Mouse (Mus musculus) E14TG2a.4 (cell line): ENCODE measurements around the gene Gm11985.

Source experiments
- H3K27me3 ChIP-seq: 2 replicates; pipeline ENCODE4 v1.6.1; 2014; ENCODE audit warnings: low read length, control low read depth; ENCODE audit not compliant: insufficient read depth
- H3K36me3 ChIP-seq: 2 replicates; pipeline ENCODE4 v1.6.1; 2014; ENCODE audit warnings: low read length, control low read depth; ENCODE audit not compliant: insufficient read depth
- H3K4me1 ChIP-seq: replicated peaks from 2 replicates; pipeline ENCODE4 v1.6.1; 2014; ENCODE audit warnings: low read depth, low read length, control low read depth
- H3K4me3 ChIP-seq: replicated peaks from 2 replicates; pipeline ENCODE4 v1.5.1; 2014; ENCODE audit warnings: mild to moderate bottlenecking, low read length
- H3K9me3 ChIP-seq: 2 replicates; pipeline ENCODE4 v1.6.1; 2014; ENCODE audit warnings: low read length, control low read depth
- CTCF ChIP-seq: conservative IDR thresholded peaks from 2 replicates; pipeline ENCODE4 v1.5.1; 2014; ENCODE audit warnings: low read length
- NANOG ChIP-seq: IDR thresholded peaks from 2 replicates; pipeline ENCODE4 v1.6.1; 2014; ENCODE audit warnings: borderline replicate concordance, low read length, mixed read lengths
- POU5F1 ChIP-seq: IDR thresholded peaks from 2 replicates; pipeline ENCODE4 v1.6.1; 2014; ENCODE audit warnings: low read length, borderline replicate concordance

The Gm11985 gene

DNA sequence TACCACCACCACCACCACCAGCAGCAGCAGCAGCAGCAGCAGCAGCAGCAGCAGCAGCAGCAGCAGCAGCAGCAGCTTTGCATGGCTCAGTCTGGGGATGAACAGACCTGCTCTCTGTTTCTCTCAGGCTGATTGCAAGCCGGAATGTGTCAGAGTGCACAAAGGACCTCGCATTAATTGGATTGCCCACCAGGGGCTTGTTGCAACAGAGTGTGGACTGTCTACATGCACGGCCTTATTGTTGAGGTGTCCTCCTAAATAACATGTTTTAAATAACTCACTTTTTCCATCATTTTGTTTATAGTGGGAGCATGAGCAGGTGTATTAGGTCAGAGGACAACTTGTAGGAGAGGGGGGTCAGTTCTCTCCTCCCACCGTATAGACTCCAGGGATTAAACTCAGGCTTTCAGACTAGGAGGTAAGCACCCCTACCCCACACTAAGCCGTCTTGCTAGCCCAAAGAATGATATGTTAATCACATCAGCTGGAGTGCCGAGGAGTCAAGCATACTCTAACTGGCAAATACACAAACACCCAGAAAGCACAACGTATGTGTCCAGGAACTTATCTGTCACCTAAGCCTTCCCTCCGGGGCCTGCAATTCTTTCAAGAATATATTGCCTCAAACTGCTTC lies 5.8 kb downstream of the Gm11985 start:
- H3K9me3 ChIP-seq, result peaks cover 4% of the 10 kb centered on the region; the same call in 1 of the 2 replicates
- no peaks in the 10 kb centered on the region for H3K27me3 ChIP-seq
- no peak overlapping the region for H3K4me3 ChIP-seq
- H3K4me1 ChIP-seq, result no peaks in the 10 kb centered on the region
- no peaks in the 10 kb centered on the region for H3K36me3 ChIP-seq
- TF ChIP-seq POU5F1 (no peak), CTCF (no peak), NANOG (no peak)

DNA sequence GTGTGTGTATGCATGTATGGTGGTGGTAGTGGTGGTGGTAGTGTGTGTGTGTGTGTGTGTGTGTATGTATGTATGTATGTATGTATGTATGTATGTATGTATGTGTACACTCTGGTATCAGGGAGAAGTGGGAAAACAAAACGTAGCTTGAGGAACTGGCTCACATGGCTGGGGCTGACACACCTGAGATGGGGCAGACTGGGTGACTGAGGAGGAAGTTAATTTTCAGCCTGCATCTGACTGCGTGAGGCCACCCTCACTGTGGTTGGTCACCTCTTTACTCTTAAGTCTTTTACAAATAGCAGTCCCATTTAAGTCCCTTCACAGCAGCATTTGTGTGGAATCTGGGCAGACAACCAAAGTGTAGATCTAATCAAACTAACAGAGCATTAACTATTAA lies 9.1 kb downstream of the Gm11985 start:
- TF ChIP-seq CTCF, result no peak
- no peak for TF ChIP-seq POU5F1
- TF ChIP-seq NANOG, result no peak
- H3K27me3 ChIP-seq, result no peaks in the 10 kb centered on the region
- H3K4me3 ChIP-seq, result no peak overlapping the region
- H3K9me3 ChIP-seq, result no peaks in the 10 kb centered on the region
- H3K4me1 ChIP-seq, result no peaks in the 10 kb centered on the region
- H3K36me3 ChIP-seq, result no peaks in the 10 kb centered on the region

DNA sequence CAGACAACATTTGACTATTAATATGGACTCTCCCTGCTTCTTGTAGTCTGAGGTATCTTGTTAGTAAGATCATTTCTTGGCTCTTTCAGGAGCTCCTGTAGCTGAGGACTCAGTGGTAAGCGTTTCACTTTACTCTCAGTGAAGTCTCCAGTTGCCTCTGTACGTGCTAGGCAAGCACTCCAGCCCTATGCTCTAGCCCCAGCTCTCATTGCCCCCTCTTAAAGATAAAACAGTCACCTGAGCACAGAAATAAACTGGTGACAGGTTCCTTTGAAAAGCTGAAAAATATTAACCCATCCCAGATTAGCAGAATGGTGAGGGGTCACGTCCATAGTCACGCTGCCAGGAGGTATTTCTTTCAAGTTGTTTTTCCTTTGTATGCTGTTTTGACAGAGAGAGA lies 9.6 kb downstream of the Gm11985 start:
- H3K36me3 ChIP-seq, result no peaks in the 10 kb centered on the region

DNA sequence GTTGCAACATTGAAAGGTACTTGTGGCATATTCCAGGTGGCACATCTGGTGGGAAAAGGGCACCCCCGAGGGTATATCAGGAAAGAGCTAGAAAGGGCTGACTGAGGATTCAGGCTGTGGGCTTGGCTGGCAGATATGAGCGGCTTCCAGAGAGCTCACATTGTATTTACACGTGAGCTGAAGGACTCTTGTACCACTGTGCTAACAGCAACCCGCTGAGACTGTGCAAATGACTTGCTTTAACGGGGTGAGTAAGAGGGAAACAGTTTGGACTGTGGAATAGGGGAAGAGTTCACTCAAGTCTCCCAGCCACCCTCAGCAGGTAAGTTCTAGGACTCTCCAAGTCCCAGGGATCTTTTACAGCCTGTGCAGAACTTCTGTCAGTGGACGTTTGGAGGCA lies 14.7 kb downstream of the Gm11985 start:
- no peaks in the 10 kb centered on the region for H3K9me3 ChIP-seq
- TF ChIP-seq CTCF, result no peak
- no peak for TF ChIP-seq POU5F1
- no peak for TF ChIP-seq NANOG
- no peaks in the 10 kb centered on the region for H3K36me3 ChIP-seq
- no peaks in the 10 kb centered on the region for H3K4me1 ChIP-seq
- H3K27me3 ChIP-seq, result no peaks in the 10 kb centered on the region
- no peak overlapping the region for H3K4me3 ChIP-seq

More for the DNA sequence above, 9.6 kb downstream of the Gm11985 start:
- TF ChIP-seq POU5F1, result no peak
- TF ChIP-seq NANOG, result no peak
- TF ChIP-seq CTCF, result no peak
- Histone ChIP-seq H3K4me3 (no peak overlapping the region), H3K9me3 (no peaks in the 10 kb centered on the region), H3K27me3 (no peaks in the 10 kb centered on the region), H3K4me1 (no peaks in the 10 kb centered on the region)

DNA sequence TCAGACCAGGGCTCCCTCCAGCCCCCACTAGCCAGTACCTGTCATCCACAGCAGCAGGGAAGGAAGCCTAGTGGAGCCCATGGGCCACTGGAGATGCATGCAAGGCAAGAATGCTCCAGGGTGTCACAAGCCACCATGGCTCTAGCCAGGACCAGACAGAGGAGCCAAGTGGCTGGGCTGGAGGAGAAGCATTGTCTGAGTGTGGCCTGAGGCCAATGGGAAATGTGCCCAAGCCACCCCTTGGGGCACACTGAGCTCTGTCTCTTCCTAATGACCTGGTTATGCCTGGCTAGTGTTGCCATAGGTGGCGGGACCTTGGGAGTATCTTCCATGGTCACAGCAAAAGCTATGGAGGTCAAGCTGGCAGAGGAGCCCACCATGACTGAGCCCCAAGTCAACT lies 18.7 kb downstream of the Gm11985 start:
- H3K27me3 ChIP-seq, result no peaks in the 10 kb centered on the region
- H3K36me3 ChIP-seq, result peaks cover 5% of the 10 kb centered on the region; the same call in 1 of the 2 replicates
- no peaks in the 10 kb centered on the region for H3K4me1 ChIP-seq
- H3K9me3 ChIP-seq, result no peaks in the 10 kb centered on the region
- TF ChIP-seq CTCF, result no peak
- no peak for TF ChIP-seq NANOG
- no peak for TF ChIP-seq POU5F1
- no peak overlapping the region for H3K4me3 ChIP-seq

DNA sequence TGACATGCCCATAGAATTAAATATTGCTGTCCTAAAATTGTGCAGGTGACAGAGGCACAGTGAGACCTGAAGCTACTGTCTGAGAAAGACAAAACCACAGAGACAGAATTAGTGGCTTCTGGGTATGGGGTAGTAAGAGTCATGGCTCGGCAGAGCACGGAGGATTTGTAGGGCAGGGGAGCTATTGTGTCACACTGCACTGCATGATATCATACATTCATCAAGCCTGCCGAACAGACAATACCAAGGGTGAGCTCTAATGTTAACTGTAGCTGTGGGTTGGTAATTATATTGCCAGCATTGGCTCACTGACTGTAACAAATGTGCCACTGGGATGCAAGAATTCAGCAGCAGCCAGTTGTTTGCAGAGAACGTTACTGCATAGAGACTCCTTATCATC lies 24.0 kb downstream of the Gm11985 start:
- H3K9me3 ChIP-seq, result no peaks in the 10 kb centered on the region
- no peaks in the 10 kb centered on the region for H3K27me3 ChIP-seq
- H3K36me3 ChIP-seq, result peaks cover 5% of the 10 kb centered on the region; the same call in 1 of the 2 replicates
- no peak overlapping the region for H3K4me3 ChIP-seq
- H3K4me1 ChIP-seq, result peaks cover 7% of the 10 kb centered on the region
- TF ChIP-seq CTCF (no peak), POU5F1 (no peak), NANOG (no peak)

DNA sequence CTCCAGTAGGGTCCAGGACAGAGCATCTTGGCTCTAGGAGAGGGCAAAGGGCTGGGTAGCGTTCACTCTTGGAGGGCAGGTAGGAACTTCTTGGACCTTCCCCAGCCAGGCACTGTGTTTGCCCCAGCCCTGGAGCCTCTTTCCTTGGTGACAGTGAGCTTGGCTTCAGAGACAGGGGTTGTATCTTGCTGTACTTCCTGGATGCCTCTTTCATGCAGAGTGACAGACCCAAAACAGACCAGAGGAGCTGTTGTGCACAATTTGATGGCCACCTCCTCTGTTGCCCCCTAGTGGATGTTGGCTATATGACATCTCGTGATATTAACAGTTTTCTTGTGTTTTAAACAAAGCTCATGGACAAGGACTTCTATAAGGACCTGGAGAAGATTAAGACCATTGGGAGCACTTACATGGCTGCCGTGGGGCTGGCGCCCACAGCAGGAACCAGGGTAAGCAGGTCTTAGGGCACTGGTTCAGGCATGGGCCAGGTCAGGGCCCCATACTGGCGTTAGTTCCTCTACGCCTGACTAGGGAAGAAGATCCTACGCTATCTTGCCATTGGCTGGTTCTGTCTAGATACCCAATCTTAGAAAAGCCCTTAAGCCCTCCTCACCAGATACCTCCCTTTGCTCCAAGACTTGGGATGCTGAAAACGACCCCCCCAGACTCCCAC lies 26.7 kb downstream of the Gm11985 start:
- peaks cover 5% of the 10 kb centered on the region; the same call in 1 of the 2 replicates for H3K36me3 ChIP-seq
- TF ChIP-seq NANOG (no peak), CTCF (peak; percentile 86)
- peaks cover 7% of the 10 kb centered on the region for H3K4me1 ChIP-seq
- no peaks in the 10 kb centered on the region for H3K27me3 ChIP-seq
- no peaks in the 10 kb centered on the region for H3K9me3 ChIP-seq
- no peak overlapping the region for H3K4me3 ChIP-seq

DNA sequence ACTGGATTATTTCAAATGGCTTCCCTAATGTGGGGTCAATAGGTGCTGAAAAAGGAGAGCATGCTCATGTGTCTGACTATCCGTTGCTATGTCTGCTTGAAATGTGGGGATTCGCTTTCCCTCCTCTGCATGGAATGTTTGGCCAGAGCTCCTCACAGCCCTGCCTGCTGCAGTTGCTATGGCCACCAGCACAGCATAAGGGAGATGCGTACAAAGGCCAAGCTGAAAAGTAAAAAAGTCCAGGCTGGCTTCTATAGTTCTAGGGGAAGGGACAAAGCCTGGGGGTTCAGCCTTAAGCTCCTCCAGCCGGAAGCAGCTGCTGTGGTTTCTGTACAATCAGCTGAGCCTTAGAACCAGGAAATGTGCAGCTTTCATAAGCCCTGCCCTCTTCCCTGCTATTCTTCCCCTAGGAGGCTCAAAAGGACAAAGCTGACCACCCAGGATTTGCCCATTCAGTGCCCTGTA lies 27.7 kb downstream of the Gm11985 start:
- Histone ChIP-seq H3K27me3 (no peaks in the 10 kb centered on the region), H3K4me3 (no peak overlapping the region), H3K9me3 (no peaks in the 10 kb centered on the region), H3K36me3 (peaks cover 5% of the 10 kb centered on the region; the same call in 1 of the 2 replicates), H3K4me1 (peaks cover 7% of the 10 kb centered on the region)
- TF ChIP-seq CTCF (no peak), POU5F1 (no peak), NANOG (no peak)

DNA sequence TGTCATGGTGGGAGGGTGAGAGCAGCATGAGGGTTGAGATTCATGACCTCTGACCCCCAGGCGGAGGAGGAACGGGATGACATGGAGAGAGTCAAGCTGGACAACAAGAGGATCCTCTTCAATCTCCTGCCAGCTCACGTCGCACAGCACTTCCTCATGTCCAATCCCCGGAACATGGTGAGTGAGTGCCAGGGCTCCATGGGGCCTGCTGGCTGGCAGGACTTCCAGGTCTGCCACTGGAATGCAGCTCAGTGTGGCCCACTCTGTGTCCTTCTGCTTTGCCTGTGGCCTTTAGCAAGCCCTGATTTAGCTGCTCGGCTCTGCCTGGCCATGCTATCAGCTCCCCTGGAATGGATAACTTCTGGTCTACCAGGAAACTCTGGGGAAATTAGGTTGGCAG lies 28.2 kb downstream of the Gm11985 start:
- no peak for TF ChIP-seq NANOG
- TF ChIP-seq CTCF, result no peak
- no peak for TF ChIP-seq POU5F1
- Histone ChIP-seq H3K36me3 (no peaks in the 10 kb centered on the region), H3K4me1 (peaks cover 7% of the 10 kb centered on the region), H3K27me3 (no peaks in the 10 kb centered on the region), H3K4me3 (no peak overlapping the region), H3K9me3 (no peaks in the 10 kb centered on the region)
